Mouse (Mus musculus): Measurements from ENCODE around the gene Gm17067.
"Not testable (repeated sequence)": the region's sequence is repeated elsewhere in the genome, so short reads cannot be mapped to it uniquely, and the experiment has no call there.

Gm17067 gene

DNA sequence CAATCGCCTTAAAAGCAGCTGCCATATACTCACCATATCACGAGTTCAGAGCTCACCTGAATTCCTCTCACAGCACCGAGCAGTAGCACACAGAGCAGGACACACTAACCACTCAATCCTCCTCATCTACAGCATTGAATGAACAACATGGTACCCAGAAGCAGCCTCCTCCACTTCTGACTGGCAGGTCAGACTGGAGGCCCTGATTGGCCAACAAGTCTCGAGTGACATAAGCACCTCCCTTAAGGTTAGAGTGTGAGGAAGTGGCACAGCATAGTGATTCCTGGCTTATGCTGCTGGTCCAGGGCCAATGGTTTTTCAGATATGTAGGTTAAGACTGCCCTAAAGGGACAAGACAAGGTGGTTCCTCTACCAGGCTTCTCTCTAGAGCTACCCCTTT, at the start of gene Gm17067:
Gene Gm17067, minus strand, starts transcription at position 101 of the 400 bp plus-strand sequence.
- not testable (repeated sequence) for DNase-seq

GRCm38 (mm10) chr7:42749836-42750235, 23.0 kb upstream of the Gm17067 start:
- no peak for DNase-seq

DNA sequence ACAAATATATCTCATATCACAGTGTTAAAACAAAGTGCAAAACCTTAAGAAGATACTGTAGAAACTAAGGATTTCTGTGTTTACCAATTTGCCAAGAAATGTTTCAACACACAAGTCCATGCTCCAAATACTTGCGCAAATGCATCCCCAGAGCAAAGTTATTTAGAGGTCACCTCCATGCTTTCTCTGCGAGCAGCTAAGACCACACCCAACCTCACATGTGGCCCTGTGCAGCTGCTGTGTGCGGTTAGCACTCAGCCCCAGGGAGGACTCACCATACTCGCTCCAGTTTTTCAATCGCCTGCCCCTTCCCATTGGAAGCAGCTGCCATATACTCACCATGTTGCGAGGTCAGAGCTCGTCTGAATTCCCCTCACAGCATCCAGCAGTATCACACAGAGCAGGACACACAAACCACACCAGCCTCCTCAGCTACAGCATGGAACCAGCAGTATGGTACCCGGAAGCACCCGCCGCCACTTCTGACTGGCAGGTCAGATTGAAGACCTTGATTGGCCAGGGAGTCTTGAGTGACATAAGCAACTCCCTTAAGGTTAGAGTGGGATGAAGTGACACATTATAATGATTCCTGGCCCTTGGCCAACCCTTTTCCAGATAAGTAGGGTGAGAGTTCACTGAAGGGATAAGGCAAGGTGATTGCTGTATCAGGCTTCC, 11.9 kb upstream of the Gm17067 start:
- DNase-seq: no peak

GRCm38 (mm10) chr7:42693251-42693650, 33.6 kb downstream of the Gm17067 start:
- DNase-seq: not testable (repeated sequence)

- DNase-seq: peak; percentile 90
These were observed 34.3 kb downstream of the Gm17067 start, which contains the start of gene Zfp975 for GRCm38 (mm10) chr7:42692362-42693158. Gene Zfp975, minus strand, starts transcription at chr7:42692742.

GRCm38 (mm10) chr7:42680081-42680480, 46.7 kb downstream of the Gm17067 start:
- DNase-seq: not testable (repeated sequence)

DNA sequence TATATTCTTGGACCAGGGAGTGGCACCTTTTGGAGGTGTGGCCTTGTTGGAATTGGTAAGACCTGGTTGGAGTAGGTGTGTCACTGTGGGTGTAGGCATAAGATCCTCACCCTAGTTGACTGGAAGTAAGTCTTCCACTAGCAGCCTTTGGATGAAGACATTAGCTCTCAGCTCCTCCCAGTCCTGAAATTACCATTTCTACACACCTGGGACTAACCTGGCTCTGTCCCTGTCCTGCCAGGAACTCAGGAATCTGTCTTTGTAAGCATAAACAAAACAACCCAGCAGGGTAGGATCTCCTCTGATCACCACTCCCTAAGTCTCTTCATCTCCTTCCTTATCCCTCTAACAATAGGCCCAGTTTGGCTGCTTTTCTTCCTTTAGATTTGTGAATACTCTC, 47.2 kb downstream of the Gm17067 start:
- DNase-seq: not testable (repeated sequence)

GRCm38 (mm10) chr7:42660140-42660539, 66.7 kb downstream of the Gm17067 start:
- not testable (repeated sequence) for DNase-seq

All from layer of hippocampus, adult 9-11 months (tissue).